Mouse (Mus musculus): ENCODE data around the gene Sept9. TPM values are rescaled to one million over a fixed set of nuclear protein-coding genes. Genes with fewer than 3 reads are reported as not detected.

Sept9 gene
- polyA plus RNA-seq, 1 experiment from 2014 or later, result 34.5 TPM

DNA sequence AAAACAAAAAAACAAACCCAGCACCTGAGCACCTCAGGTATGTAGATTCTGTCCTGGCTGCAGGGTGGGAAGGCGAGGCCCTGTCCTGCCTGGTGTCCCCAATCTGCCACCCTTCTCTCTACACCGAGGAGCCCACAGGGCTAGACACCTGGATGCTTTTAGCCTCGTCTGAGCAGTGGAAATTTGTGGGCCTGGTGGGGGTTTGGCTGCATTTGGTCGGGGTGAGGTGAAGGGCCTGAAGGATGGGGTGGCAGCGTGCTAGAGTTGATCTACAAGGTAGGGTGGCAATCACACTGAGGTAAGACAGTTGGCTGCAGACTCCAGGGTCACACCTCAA, 125.6 kb downstream of the Sept9 start:
- Histone ChIP-seq H3K9me3 (ENCODE audit: low read length) (no peaks in the 10 kb centered on the region), H3K4me3 (ENCODE audit: low read depth, low read length) (no peak overlapping the region), H3K4me2 (ENCODE audit: low read depth, low read length) (peak overlapping the region; percentile 6; the same call in 1 of the 2 replicates), H3K4me1 (ENCODE audit: insufficient read depth) (peaks cover 75% of the 10 kb centered on the region), H3K36me3 (replicated peaks; ENCODE audit: insufficient read depth, low read length) (no peaks in the 10 kb centered on the region; the same call in 1 of the 2 replicates), H3K27me3 (ENCODE audit: insufficient read depth, low read length) (no peaks in the 10 kb centered on the region), H3K9ac (replicated peaks) (no peak overlapping the region), H3K27ac (ENCODE audit: low read depth) (peak overlapping the region; percentile 58)
- TF ChIP-seq CTCF (IDR thresholded peaks at IDR 0.05; ENCODE audit: low read depth) (no peak), EP300 (IDR thresholded peaks at IDR 0.05; ENCODE audit: low read depth) (no peak)
- WGBS (ENCODE audit: insufficient replicate concordance), result 54% methylated on average over 5 of the region's 5 CpGs
- DNase-seq (no peak), ATAC-seq (no peak)

DNA sequence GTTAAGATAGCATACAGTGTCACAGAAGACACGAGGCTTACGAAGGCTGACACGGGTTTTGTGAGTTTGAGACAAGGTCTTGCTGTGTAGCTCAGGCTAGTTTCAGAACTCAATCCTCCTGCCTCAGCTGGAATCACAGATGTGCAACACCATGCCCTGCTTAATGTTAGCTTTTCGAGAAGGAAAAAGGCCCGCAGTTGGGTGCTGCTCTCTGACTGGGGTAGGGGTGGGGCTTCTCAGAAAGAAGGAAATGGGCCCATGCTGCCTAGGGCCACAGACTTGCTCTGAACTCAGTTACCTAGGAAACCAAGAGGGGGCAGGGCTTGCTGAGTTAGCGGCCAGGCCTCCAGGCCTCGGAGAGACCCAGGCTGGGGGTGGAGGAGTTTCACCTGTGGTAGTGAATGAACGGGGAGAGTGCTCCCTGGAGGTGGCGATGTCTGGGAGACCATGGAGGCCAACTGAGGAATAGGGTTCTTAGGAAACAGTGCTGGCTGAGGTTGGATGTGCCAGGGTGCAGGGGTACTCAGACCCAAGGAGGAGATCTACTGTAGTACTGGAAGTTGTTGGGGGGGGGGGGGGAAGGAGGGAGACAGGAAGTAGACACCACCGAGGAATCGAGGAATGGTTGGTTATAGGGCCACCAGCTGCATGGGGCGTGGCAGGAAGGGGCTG, 126.1 kb downstream of the Sept9 start:
- no peak overlapping the region for H3K4me3 ChIP-seq (ENCODE audit: low read depth, low read length)
- no peak for TF ChIP-seq EP300 (IDR thresholded peaks at IDR 0.05; ENCODE audit: low read depth)
- TF ChIP-seq CTCF (IDR thresholded peaks at IDR 0.05; ENCODE audit: low read depth), result no peak
- DNase-seq (peak; percentile 56), ATAC-seq (peak; percentile 56)
- H3K9me3 ChIP-seq (ENCODE audit: low read length), result no peaks in the 10 kb centered on the region
- H3K36me3 ChIP-seq (replicated peaks; ENCODE audit: insufficient read depth, low read length), result no peaks in the 10 kb centered on the region; the same call in 1 of the 2 replicates
- peaks cover 75% of the 10 kb centered on the region for H3K4me1 ChIP-seq (ENCODE audit: insufficient read depth)
- WGBS (ENCODE audit: insufficient replicate concordance), result 22% methylated on average over 12 of the region's 12 CpGs
- no peak overlapping the region for H3K9ac ChIP-seq (replicated peaks)
- peak overlapping the region; percentile 58 for H3K27ac ChIP-seq (ENCODE audit: low read depth)
- H3K4me2 ChIP-seq (ENCODE audit: low read depth, low read length), result peak overlapping the region; percentile 6; the same call in 1 of the 2 replicates
- no peaks in the 10 kb centered on the region for H3K27me3 ChIP-seq (ENCODE audit: insufficient read depth, low read length)

DNA sequence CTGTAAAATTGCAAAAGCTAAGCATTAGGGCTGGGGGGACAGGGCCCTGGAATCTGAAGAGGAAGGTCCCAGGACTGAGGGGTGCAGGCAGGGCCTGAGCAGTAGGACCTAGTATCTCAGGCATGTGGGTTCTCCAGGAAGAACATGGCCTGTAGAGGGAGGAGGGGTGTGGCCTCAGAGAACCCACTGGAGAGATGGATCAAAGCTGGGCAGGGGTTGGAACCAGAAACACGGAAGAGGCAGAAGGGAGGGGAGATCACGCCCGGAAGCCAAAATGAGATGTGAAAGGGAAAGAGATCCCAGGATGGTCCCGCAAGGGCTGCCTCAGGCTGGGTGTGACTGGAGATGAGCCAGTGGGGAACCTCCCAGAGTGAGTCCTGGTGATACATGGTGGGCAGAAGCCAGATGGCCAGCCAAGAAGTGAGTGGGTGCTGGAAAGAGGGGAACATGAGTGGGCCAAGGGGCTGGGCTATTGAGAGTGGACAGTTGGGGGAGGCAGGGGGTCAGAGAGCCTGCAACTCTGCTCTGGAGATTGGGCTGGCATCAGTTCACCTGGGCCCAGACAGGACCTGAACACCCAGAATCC, 126.8 kb downstream of the Sept9 start:
- WGBS (ENCODE audit: insufficient replicate concordance), result 50% methylated on average over 4 of the region's 4 CpGs
- TF ChIP-seq CTCF (IDR thresholded peaks at IDR 0.05; ENCODE audit: low read depth), result peak; percentile 48
- no peak for TF ChIP-seq EP300 (IDR thresholded peaks at IDR 0.05; ENCODE audit: low read depth)
- DNase-seq, result no peak

DNA sequence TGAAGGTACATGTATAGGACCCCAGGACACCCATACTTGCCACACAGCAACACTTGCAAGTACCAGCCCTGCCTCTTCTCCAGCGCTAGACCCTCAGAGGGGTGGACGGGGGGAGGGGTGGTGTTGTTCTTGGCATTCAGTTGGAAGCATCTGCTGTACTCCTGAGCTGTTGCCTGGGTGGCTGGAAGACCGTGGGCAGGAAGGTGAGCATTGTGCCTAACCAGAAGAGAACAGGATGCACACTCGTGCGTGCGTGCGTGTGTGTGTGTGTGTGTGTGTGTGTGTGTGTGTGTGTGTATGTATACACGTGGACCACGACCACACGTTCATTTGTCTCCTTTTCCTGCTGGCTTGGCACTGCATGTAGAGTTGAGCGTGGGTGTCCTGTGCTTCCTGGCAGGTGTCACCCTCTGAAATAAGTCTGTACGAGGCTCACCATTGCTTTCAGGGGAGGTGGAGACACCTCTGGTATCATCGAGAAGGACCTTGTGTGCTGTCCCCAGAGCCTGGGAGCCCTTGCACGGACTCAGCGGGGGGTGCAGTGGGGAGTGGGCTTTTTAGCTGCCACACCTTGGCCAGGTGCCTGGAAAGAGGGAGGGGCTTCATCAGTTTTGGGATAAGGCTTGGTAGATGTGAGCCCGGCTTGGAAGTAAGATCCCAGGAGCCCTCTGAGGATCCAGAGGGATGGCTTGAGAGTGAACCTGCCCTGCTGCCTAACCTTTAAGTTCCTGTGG, 127.6 kb downstream of the Sept9 start:
- H3K9ac ChIP-seq (replicated peaks), result no peak overlapping the region
- H3K4me1 ChIP-seq (ENCODE audit: insufficient read depth), result peaks cover 78% of the 10 kb centered on the region
- H3K36me3 ChIP-seq (replicated peaks; ENCODE audit: insufficient read depth, low read length), result no peaks in the 10 kb centered on the region; the same call in 1 of the 2 replicates
- H3K27me3 ChIP-seq (ENCODE audit: insufficient read depth, low read length), result no peaks in the 10 kb centered on the region
- peak overlapping the region; percentile 58 for H3K27ac ChIP-seq (ENCODE audit: low read depth)
- DNase-seq (no peak), ATAC-seq (no peak)
- 52% methylated on average over 16 of the region's 16 CpGs for WGBS (ENCODE audit: insufficient replicate concordance)
- H3K4me3 ChIP-seq (ENCODE audit: low read depth, low read length), result no peak overlapping the region
- H3K9me3 ChIP-seq (ENCODE audit: low read length), result no peaks in the 10 kb centered on the region
- H3K4me2 ChIP-seq (ENCODE audit: low read depth, low read length), result peak overlapping the region; percentile 6
- TF ChIP-seq CTCF (IDR thresholded peaks at IDR 0.05; ENCODE audit: low read depth), result no peak
- TF ChIP-seq EP300 (IDR thresholded peaks at IDR 0.05; ENCODE audit: low read depth), result no peak

More for the DNA sequence above, 126.8 kb downstream of the Sept9 start:
- Histone ChIP-seq H3K27me3 (ENCODE audit: insufficient read depth, low read length) (no peaks in the 10 kb centered on the region), H3K4me1 (ENCODE audit: insufficient read depth) (peaks cover 76% of the 10 kb centered on the region), H3K36me3 (replicated peaks; ENCODE audit: insufficient read depth, low read length) (no peaks in the 10 kb centered on the region; the same call in 1 of the 2 replicates), H3K4me2 (ENCODE audit: low read depth, low read length) (peak overlapping the region; percentile 6), H3K9ac (replicated peaks) (no peak overlapping the region), H3K4me3 (ENCODE audit: low read depth, low read length) (no peak overlapping the region), H3K9me3 (ENCODE audit: low read length) (no peaks in the 10 kb centered on the region), H3K27ac (ENCODE audit: low read depth) (peak overlapping the region; percentile 58)
- ATAC-seq, result peak; percentile 16; the same call in 1 of the 2 replicates

DNA sequence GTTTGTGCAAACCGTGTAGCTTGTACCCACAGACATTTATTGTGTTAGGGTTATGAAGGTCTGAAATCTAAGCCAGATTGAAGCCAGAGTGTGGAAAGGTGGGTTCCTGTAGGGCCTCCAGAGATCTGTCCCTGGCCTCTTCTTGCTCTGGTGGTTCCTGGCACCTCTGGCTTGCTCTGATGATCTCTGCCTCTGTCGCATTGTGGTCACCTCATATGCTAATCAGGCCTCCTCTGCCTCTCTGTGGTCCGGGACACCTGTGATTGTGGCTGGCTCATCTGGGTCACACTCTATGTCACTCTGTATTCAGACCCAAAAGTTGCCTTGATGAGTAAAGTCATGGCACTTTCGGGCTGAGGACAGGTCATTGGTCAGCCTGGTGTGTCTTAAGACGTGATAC, 128.2 kb downstream of the Sept9 start:
- Histone ChIP-seq H3K9ac (replicated peaks) (no peak overlapping the region), H3K36me3 (replicated peaks; ENCODE audit: insufficient read depth, low read length) (no peaks in the 10 kb centered on the region; the same call in 1 of the 2 replicates), H3K4me1 (ENCODE audit: insufficient read depth) (peaks cover 77% of the 10 kb centered on the region), H3K27me3 (ENCODE audit: insufficient read depth, low read length) (no peaks in the 10 kb centered on the region), H3K4me3 (ENCODE audit: low read depth, low read length) (no peak overlapping the region), H3K4me2 (ENCODE audit: low read depth, low read length) (peak overlapping the region; percentile 6), H3K9me3 (ENCODE audit: low read length) (no peaks in the 10 kb centered on the region), H3K27ac (ENCODE audit: low read depth) (peak overlapping the region; percentile 49)
- no peak for DNase-seq
- TF ChIP-seq EP300 (IDR thresholded peaks at IDR 0.05; ENCODE audit: low read depth), result no peak
- TF ChIP-seq CTCF (IDR thresholded peaks at IDR 0.05; ENCODE audit: low read depth), result no peak
- WGBS (ENCODE audit: insufficient replicate concordance), result 37% methylated on average over 5 of the region's 5 CpGs
- no peak for ATAC-seq
